ENCODE assay signal across 8 mouse cellular contexts in genomic region chr2:92182981-92183501, GRCm38 (mm10).
DNase-seq lines count a peak whose midpoint lies in the region; ATAC-seq lines count a peak whose summit lies in the region.

No protein-coding gene starts in this region.

- H3K4me3 ChIP-seq in brown adipose tissue, adult 24 weeks (ENCODE audit: insufficient read depth, low read depth, low read length): peak overlapping the region; percentile 100
- peak overlapping the region; percentile 87 to 89 for H3K4me3 ChIP-seq in heart, embryonic 14.5 days (ENCODE audit: control insufficient read depth in 1 of 2, insufficient read depth in 1 of 2, low read depth in 1 of 2, low read length in 2 of 2)
- H3K4me3 ChIP-seq in liver, embryonic 12.5 days: peak overlapping the region; percentile 85

- no peaks in the 10 kb centered on the region for H3K9me3 ChIP-seq in heart, embryonic 14.5 days (ENCODE audit: control insufficient read depth, low read length)
- H3K9me3 ChIP-seq in liver, embryonic 12.5 days (replicated peaks): no peaks in the 10 kb centered on the region

- H3K4me2 ChIP-seq in heart, embryonic 14.5 days (ENCODE audit: low read length): peak overlapping the region; percentile 90
- H3K4me2 ChIP-seq in liver, embryonic 12.5 days: peak overlapping the region; percentile 100

- H3K36me3 ChIP-seq in heart, embryonic 14.5 days (ENCODE audit: control insufficient read depth, insufficient read depth, low read length): no peaks in the 10 kb centered on the region
- H3K36me3 ChIP-seq in liver, embryonic 12.5 days: no peaks in the 10 kb centered on the region
- H3K36me3 ChIP-seq in splenic B cell, adult 2 months (ENCODE audit: control insufficient read depth, insufficient read depth, low read length, poor library complexity, severe bottlenecking): no peaks in the 10 kb centered on the region

- H3K9ac ChIP-seq in heart, embryonic 14.5 days (ENCODE audit: low read length): peak overlapping the region; percentile 94
- peak overlapping the region; percentile 88 for H3K9ac ChIP-seq in liver, embryonic 12.5 days

- ATAC-seq in CD4-positive, CD25-positive, alpha-beta regulatory T cell, adult 4 months: peak; percentile 55
- ATAC-seq in erythroid progenitor cell, adult 5-6 weeks (replicated peaks; ENCODE audit: low FRiP score, poor library complexity, severe bottlenecking): 0 out of 2 replicates have a peak, but pooled peaks have one; percentile 45
- ATAC-seq in heart, embryonic 14.5 days (ENCODE audit: insufficient number of reproducible peaks, insufficient read depth, low FRiP score, low read depth): peak; percentile 73
- peak; percentile 70 for ATAC-seq in liver, embryonic 12.5 days

- peak; percentile 89 for DNase-seq in kidney, postnatal 14 days
- DNase-seq in naive thymus-derived CD4-positive, alpha-beta T cell, adult 2 months (ENCODE audit: low read depth): peak; percentile 92
- DNase-seq in splenic B cell, adult 2 months (ENCODE audit: low read depth, low spot score): peak; percentile 87

- peak overlapping the region; percentile 58; the same call in 1 of the 2 replicates for H3K27ac ChIP-seq in brown adipose tissue, adult 24 weeks (replicated peaks; ENCODE audit: low read depth, low read length)
- peak overlapping the region; percentile 94 to 99 for H3K27ac ChIP-seq in heart, embryonic 14.5 days (replicated peaks in 1 of 2; ENCODE audit: control insufficient read depth in 1 of 2, insufficient read depth in 1 of 2, low read depth in 2 of 2, low read length in 2 of 2)
- H3K27ac ChIP-seq in liver, embryonic 12.5 days: peak overlapping the region; percentile 95

- peaks cover 5% of the 10 kb centered on the region; the same call in 1 of the 2 replicates for H3K4me1 ChIP-seq in brown adipose tissue, adult 24 weeks (ENCODE audit: control insufficient read depth, insufficient read depth, insufficient read length, low read length)
- peaks cover 0 to 29% of the 10 kb centered on the region in 2 experiments; a peak in 3 of 4 replicates for H3K4me1 ChIP-seq in heart, embryonic 14.5 days (ENCODE audit: control insufficient read depth in 2 of 2, insufficient read depth in 2 of 2, low read length in 2 of 2)
- peaks cover 35% of the 10 kb centered on the region for H3K4me1 ChIP-seq in liver, embryonic 12.5 days

- H3K27me3 ChIP-seq in heart, embryonic 14.5 days (ENCODE audit: control insufficient read depth, insufficient read depth, low read length): no peaks in the 10 kb centered on the region
- H3K27me3 ChIP-seq in liver, embryonic 12.5 days (replicated peaks): 0 out of 2 replicates have a peak, but pooled peaks cover 10% of the 10 kb centered on the region
- no peaks in the 10 kb centered on the region for H3K27me3 ChIP-seq in splenic B cell, adult 2 months (ENCODE audit: control insufficient read depth, insufficient read depth, low read length, poor library complexity, severe bottlenecking)

- under 1% methylated on average over 36 of the region's 41 CpGs for WGBS in heart, embryonic 14.5 days
- WGBS in liver, embryonic 12.5 days (ENCODE audit: insufficient replicate concordance): under 1% methylated on average over 39 of the region's 41 CpGs

Comparison
In these comparisons a context has a peak if more than half of its experiments do, and no peak if none do; other contexts are left out.
1. Peak in every context shown above with its lines: DNase-seq, ATAC-seq, H3K4me3 ChIP-seq and H3K27ac ChIP-seq.